Mouse (Mus musculus) olfactory bulb, adult 2 months (tissue): Measurements from ENCODE around the gene Acly. TPM values are rescaled to one million over a fixed set of nuclear protein-coding genes. Genes with fewer than 3 reads are reported as not detected.

Source experiments
- H3K27ac ChIP-seq: fragments of 200-500 bp; 2 replicates; pipeline ENCODE4 v1.5.1; 2012; ENCODE audit warnings: low read depth, low read length; ENCODE audit not compliant: insufficient read depth
- H3K4me1 ChIP-seq: fragments of 200-500 bp; 2 replicates; pipeline ENCODE4 v1.6.1; 2012; ENCODE audit warnings: low read length; ENCODE audit not compliant: control insufficient read depth, insufficient read depth
- H3K4me3 ChIP-seq: fragments of 200-500 bp; 2 replicates; pipeline ENCODE4 v1.5.1; 2012; ENCODE audit warnings: mild to moderate bottlenecking, low read depth, low read length, moderate library complexity; ENCODE audit not compliant: insufficient read depth
- CTCF ChIP-seq: fragments of 200-500 bp; IDR thresholded peaks from 2 replicates; pipeline ENCODE4 v1.5.1; 2012; ENCODE audit warnings: low read depth, mild to moderate bottlenecking, low read length, moderate library complexity; ENCODE audit not compliant: insufficient read depth
- POLR2A ChIP-seq: fragments of 200-500 bp; IDR thresholded peaks from 2 replicates; pipeline ENCODE4 v1.6.1; 2012; ENCODE audit warnings: mild to moderate bottlenecking, low read depth, low read length, moderate library complexity; ENCODE audit not compliant: insufficient read depth
- WGBS: fragments of 180-500 bp; shearing (Covaris S2); methylation state at CpG from one replicate; pipeline ENCODE4 v1.1.7; 2018; 5-methylcytosine and 5-hydroxymethylcytosine counted together
- polyA plus RNA-seq: library from polyadenylated mRNA; stranded (reverse); fragments of >200 nt; gene quantifications from 2 replicates; pipeline ENCODE4 v1.2.4, GENCODE M21; 2012; ENCODE audit warnings: low replicate concordance; ENCODE audit not compliant: missing spikeins, insufficient read depth, insufficient read length

The Acly gene
- polyA plus RNA-seq, 1 experiment, result not detected

GRCm38 (mm10) chr11:100516291-100516690 is 11.5 kb downstream of the Acly start:
- no peak overlapping the region for H3K27ac ChIP-seq
- TF ChIP-seq POLR2A (no peak), CTCF (no peak)
- H3K4me1 ChIP-seq, result peaks cover 5% of the 10 kb centered on the region; the same call in 1 of the 2 replicates
- WGBS, result 31% methylated on average over 9 of the region's 9 CpGs
- no peak overlapping the region for H3K4me3 ChIP-seq

- Histone ChIP-seq H3K4me1 (peaks cover 5% of the 10 kb centered on the region; the same call in 1 of the 2 replicates), H3K4me3 (no peak overlapping the region), H3K27ac (no peak overlapping the region)
- WGBS, result 90% methylated on average over 9 of the region's 9 CpGs
- TF ChIP-seq CTCF (no peak), POLR2A (no peak)
These were observed 12.0 kb downstream of the Acly start for GRCm38 (mm10) chr11:100515789-100516188.

GRCm38 (mm10) chr11:100515061-100515460 is 12.7 kb downstream of the Acly start:
- 91% methylated on average over 9 of the region's 9 CpGs for WGBS
- Histone ChIP-seq H3K4me3 (no peak overlapping the region), H3K27ac (no peak overlapping the region), H3K4me1 (peaks cover 5% of the 10 kb centered on the region; the same call in 1 of the 2 replicates)
- TF ChIP-seq CTCF, result no peak
- TF ChIP-seq POLR2A, result no peak

- H3K4me3 ChIP-seq, result no peak overlapping the region
- TF ChIP-seq CTCF, result no peak
- no peak for TF ChIP-seq POLR2A
- H3K4me1 ChIP-seq, result peaks cover 5% of the 10 kb centered on the region; the same call in 1 of the 2 replicates
- no peak overlapping the region for H3K27ac ChIP-seq
- 89% methylated on average over 10 of the region's 10 CpGs for WGBS
These were observed 14.1 kb downstream of the Acly start for GRCm38 (mm10) chr11:100513716-100514115.

- no peak overlapping the region for H3K27ac ChIP-seq
- peaks cover 5% of the 10 kb centered on the region; the same call in 1 of the 2 replicates for H3K4me1 ChIP-seq
- TF ChIP-seq CTCF, result no peak
- TF ChIP-seq POLR2A, result no peak
- H3K4me3 ChIP-seq, result no peak overlapping the region
- 76% methylated on average over 1 of the region's 1 CpGs for WGBS
These were observed 15.4 kb downstream of the Acly start for GRCm38 (mm10) chr11:100512384-100512783.

- TF ChIP-seq CTCF (no peak), POLR2A (no peak)
- 92% methylated on average over 2 of the region's 2 CpGs for WGBS
These were observed 17.2 kb downstream of the Acly start for GRCm38 (mm10) chr11:100510556-100510955.

GRCm38 (mm10) chr11:100505997-100506396 is 21.8 kb downstream of the Acly start:
- Histone ChIP-seq H3K4me3 (no peak overlapping the region), H3K4me1 (no peaks in the 10 kb centered on the region), H3K27ac (no peak overlapping the region)
- no peak for TF ChIP-seq POLR2A
- no peak for TF ChIP-seq CTCF
- WGBS, result 88% methylated on average over 8 of the region's 8 CpGs

More at GRCm38 (mm10) chr11:100510556-100510955, 17.2 kb downstream of the Acly start:
- H3K27ac ChIP-seq, result no peak overlapping the region
- H3K4me3 ChIP-seq, result no peak overlapping the region
- no peaks in the 10 kb centered on the region for H3K4me1 ChIP-seq

GRCm38 (mm10) chr11:100504990-100505660 is 22.7 kb downstream of the Acly start:
- TF ChIP-seq POLR2A, result no peak
- no peak for TF ChIP-seq CTCF
- 91% methylated on average over 12 of the region's 12 CpGs for WGBS
- no peak overlapping the region for H3K27ac ChIP-seq
- no peak overlapping the region for H3K4me3 ChIP-seq
- no peaks in the 10 kb centered on the region for H3K4me1 ChIP-seq

- Histone ChIP-seq H3K4me3 (no peak overlapping the region), H3K27ac (no peak overlapping the region), H3K4me1 (no peaks in the 10 kb centered on the region)
- TF ChIP-seq POLR2A, result no peak
- TF ChIP-seq CTCF, result no peak
- 34% methylated on average over 6 of the region's 6 CpGs for WGBS
These were observed 26.5 kb downstream of the Acly start for GRCm38 (mm10) chr11:100501321-100501720.
